Mouse (Mus musculus): Measurements from ENCODE around the gene Ids. TPM values are rescaled to one million over a fixed set of nuclear protein-coding genes. Genes with fewer than 3 reads are reported as not detected.

The Ids gene
- total RNA-seq, 2 experiments from 2014 or later, result 343 to 358 TPM

DNA sequence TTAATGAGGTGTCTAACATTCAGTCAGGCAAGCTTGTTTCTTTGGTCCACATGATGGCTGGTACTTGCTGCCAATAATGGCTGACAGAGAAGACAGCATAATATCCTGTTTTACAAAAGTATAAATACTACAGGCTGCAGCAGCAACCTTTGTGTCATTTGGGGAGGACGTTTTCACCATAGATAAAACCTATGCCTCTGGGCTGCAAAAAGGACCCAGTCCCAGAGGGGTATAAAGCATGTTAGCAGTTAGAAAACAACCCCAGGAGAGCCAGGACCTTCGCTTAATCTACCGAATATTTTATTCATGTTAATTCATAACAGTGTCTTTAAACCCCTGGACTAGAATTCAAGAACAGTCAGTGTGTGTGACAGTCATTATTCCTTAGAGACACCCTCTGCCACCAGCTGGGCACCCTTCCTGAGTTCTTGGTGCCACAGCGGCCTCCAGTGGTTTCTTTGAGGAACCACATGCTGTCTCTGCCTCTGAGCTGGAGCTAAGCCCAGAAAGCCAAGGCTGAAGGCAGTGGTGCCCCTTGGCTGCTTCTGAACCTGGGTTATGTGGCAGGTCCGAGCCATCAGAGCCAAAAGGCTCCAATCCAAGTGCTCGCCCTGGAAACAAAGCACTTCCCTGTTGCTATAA, 34.6 kb downstream of the Ids start:
- TF ChIP-seq CTCF (IDR thresholded peaks at IDR 0.05), result peak; percentile 85
- Histone ChIP-seq H3K27ac (no peak overlapping the region), H3K4me3 (no peak overlapping the region)
- DNase-seq (ENCODE audit: extremely low spot score in 1 of 2, low spot score in 2 of 2), result peak; percentile 61 to 71
- intact Hi-C loops (cut with DNase I), result loop anchor here (2.0 to 10.0 kb wide), 4 partner anchors 170 to 1492 kb away; partner anchors contain the start of gene Aff2

DNA sequence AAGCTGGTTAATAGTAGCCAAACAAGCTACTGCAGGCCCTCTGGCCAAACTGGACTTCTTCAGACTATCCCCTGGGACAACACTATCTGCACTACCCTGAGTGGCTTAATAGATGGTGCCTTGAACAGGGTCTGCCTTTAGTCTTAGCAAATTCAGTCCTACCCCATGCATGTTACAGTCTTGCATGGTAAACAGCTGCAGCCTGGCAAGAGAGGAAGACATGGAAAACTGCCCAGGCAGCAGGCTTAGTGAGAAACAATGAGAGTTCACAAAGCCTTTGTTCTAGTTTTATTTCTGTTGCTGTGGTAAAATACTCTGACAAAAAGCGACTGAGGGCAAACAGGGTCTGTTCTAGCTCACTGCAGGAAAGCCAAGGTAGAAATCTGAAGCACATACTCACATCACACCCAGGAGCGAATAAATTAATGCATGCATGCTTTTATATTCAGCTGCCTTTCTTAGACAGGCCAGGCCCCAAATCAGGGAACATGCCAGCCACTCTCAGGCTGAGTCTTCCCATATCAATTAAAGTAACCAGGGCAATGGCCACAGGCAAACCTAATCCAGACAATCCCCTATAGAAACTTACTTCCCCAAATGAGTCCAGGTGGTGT, 36.2 kb downstream of the Ids start:
- intact Hi-C loops (cut with DNase I), result no loop called here
- no peak for TF ChIP-seq CTCF (IDR thresholded peaks at IDR 0.05)
- H3K4me3 ChIP-seq, result no peak overlapping the region
- DNase-seq (ENCODE audit: extremely low spot score in 1 of 2, low spot score in 2 of 2), result no peak
- H3K27ac ChIP-seq, result no peak overlapping the region

DNA sequence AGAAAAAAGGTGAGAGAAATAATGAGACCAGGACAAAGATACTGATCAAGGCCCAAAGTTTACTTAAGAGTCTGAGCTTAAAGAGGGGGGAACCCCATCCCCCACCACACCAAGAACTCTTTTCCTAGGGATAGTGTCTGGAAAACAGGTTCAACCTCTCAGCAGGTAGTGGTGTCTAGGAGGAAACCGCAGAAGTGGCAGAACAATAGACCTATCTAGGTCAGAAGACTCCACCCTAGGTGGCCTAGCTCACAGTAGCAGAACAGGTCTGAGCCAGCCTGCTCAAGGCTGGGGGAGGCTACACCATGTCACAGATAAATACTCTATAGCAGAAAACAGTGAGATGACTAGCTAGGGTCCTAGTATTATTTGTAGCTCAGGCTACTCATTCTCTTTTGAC, 37.2 kb downstream of the Ids start:
- Histone ChIP-seq H3K27ac (no peak overlapping the region), H3K4me3 (no peak overlapping the region)
- no peak for TF ChIP-seq CTCF (IDR thresholded peaks at IDR 0.05)
- intact Hi-C loops (cut with DNase I), result no loop called here
- no peak for DNase-seq (ENCODE audit: extremely low spot score in 1 of 2, low spot score in 2 of 2)

DNA sequence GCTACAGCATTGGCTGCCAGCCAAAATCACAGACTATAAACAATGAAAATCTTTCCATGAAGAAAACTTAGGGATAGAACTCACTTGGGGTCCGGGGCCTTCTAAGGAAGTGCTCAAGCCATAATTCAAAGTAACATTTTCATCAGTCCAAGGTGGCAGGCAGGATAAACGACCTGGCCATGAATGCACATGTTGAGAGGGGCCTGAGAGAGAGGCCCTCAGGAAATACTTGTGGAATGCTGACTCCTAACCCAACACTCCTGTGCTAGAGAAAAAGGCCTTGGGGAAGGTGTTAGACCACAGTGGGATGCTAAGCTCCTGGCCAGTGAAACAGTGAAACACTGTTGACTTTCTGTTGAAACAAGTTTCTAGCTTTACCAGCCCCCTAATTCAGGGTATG, 45.6 kb downstream of the Ids start:
- Histone ChIP-seq H3K4me3 (no peak overlapping the region), H3K27ac (no peak overlapping the region)
- no peak for TF ChIP-seq CTCF (IDR thresholded peaks at IDR 0.05)
- no peak for DNase-seq (ENCODE audit: extremely low spot score in 1 of 2, low spot score in 2 of 2)
- intact Hi-C loops (cut with DNase I), result no loop called here

DNA sequence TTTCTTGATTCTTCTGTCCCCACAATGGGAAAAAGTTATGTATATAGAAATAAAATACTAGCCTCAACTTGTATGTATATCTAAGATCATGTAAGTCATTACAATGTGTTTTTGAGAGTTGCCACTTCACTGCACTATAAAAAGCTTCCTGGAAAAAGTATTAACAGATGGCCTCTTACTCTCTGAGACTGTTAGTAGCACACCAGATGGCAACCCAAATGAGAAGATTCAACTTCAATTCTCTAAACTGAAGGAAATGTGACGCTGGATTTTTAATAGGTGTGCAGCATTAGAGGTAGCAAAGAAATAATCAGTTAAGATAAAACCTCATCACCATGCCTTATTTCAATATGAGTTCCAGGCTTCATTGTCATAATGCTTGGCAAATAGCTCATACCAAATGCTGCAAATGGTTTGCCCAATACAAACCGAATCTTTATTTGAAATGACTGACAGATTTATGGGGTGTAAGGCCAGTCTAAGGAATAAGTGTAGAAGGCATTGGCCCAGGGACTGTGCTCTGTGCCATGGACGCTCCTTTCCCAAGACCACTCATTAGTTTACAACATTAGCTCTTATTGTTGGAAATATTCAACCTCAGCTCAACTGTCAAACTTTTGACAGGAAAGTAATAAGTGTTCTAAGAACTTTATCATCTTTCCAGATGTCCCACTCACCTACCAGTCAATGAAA, 49.8 kb downstream of the Ids start:
- H3K27ac ChIP-seq, result no peak overlapping the region
- no peak overlapping the region for H3K4me3 ChIP-seq
- no peak for TF ChIP-seq CTCF (IDR thresholded peaks at IDR 0.05)
- intact Hi-C loops (cut with DNase I), result no loop called here
- DNase-seq (ENCODE audit: extremely low spot score in 1 of 2, low spot score in 2 of 2), result no peak

Other genes starting within 250 kb of the Ids start
- 10 to 100 TPM; 11.5 to 12.7 TPM for gene 1110012L19Rik, start 20.8 kb upstream of the Ids start, total RNA-seq (2021)
- gene Tmem185a, start 112.1 kb upstream of the Ids start, total RNA-seq (2021), result 10 to 100 TPM; 52.1 to 52.9 TPM

Measured in left cerebral cortex, adult 2 months (tissue).